Mouse (Mus musculus) neural tube, embryonic 12.5 days (tissue): Measurements from ENCODE around the gene Trim60. TPM values are rescaled to one million over a fixed set of nuclear protein-coding genes. Genes with fewer than 3 reads are reported as not detected.
"Not testable (repeated sequence)": the region's sequence is repeated elsewhere in the genome, so short reads cannot be mapped to it uniquely, and the experiment has no call there.

ENCODE experiments used
- ATAC-seq: fragments of 200-750 bp; cut with Nextera tagmentation; 2 replicates; pipeline ENCODE4 v1.8.0; 2017; ENCODE audit warnings: low read depth, mild to moderate bottlenecking, moderate TSS enrichment, moderate library complexity; ENCODE audit not compliant: low FRiP score
- H3K27ac ChIP-seq: fragments of 300-500 bp; sonication (generic); 2 replicates; pipeline ENCODE4 v1.5.1; 2016
- H3K27me3 ChIP-seq: fragments of 300-500 bp; sonication (generic); replicated peaks from 2 replicates; pipeline ENCODE4 v1.6.1; 2016; ENCODE audit warnings: mild to moderate bottlenecking
- H3K36me3 ChIP-seq: fragments of 300-500 bp; sonication (generic); 2 replicates; pipeline ENCODE4 v1.6.1; 2016; ENCODE audit warnings: mild to moderate bottlenecking
- H3K4me1 ChIP-seq: fragments of 300-500 bp; sonication (generic); 2 replicates; pipeline ENCODE4 v1.6.1; 2016
- H3K4me2 ChIP-seq: fragments of 300-500 bp; sonication (generic); replicated peaks from 2 replicates; pipeline ENCODE4 v1.6.1; 2016; ENCODE audit warnings: mild to moderate bottlenecking
- H3K4me3 ChIP-seq: fragments of 300-500 bp; sonication (generic); 2 replicates; pipeline ENCODE4 v1.5.1; 2016
- H3K9ac ChIP-seq: fragments of 300-500 bp; sonication (generic); 2 replicates; pipeline ENCODE4 v1.6.1; 2016; ENCODE audit warnings: mild to moderate bottlenecking
- H3K9me3 ChIP-seq: fragments of 300-500 bp; sonication (generic); 2 replicates; pipeline ENCODE4 v1.6.1; 2016; ENCODE audit warnings: mild to moderate bottlenecking
- WGBS: fragments of 180-500 bp; shearing (Covaris S2); methylation state at CpG from one replicate; pipeline ENCODE4 v1.1.7; 2016; 5-methylcytosine and 5-hydroxymethylcytosine counted together
- polyA plus RNA-seq: library from polyadenylated mRNA; unstranded; fragments of >200 nt; fragmentation: Nextera tagmentation; extraction: Ambion mirVana; gene quantifications from 2 replicates; pipeline ENCODE4 v1.2.1, GENCODE M21; 2016

The Trim60 gene
- polyA plus RNA-seq, 1 experiment from 2014 or later, result not detected

DNA sequence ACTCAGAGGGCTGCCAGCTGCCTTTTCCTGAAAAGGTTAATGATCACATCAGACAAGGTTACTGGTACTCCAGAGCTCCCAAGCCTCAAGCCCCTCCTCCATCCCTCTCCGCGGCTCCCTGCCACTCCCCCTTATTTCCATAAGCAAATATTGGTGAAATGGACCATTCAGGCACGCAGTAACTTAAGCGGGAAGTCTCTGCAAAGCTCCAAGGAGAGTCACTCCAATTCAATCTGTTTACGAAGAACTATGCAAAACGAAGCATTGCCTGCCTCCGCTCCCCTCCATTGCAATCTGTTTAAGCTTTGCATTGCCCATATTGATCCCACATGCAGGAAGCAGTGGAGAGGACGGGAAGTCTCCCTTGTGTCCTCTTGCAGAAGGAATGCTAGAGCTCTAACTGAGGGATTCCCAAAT lies 18.7 kb upstream of the Trim60 start, which contains the start of gene Apela:
Gene Apela, minus strand, starts transcription at position 220 of the 417 bp plus-strand sequence.
- under 1% methylated on average over 8 of the region's 8 CpGs for WGBS
- H3K9me3 ChIP-seq, result no peaks in the 10 kb centered on the region
- H3K4me3 ChIP-seq, result peak within 1 kb of the TSS; percentile 24; the same call in 1 of the 2 replicates
- peak within 1 kb of the TSS; percentile 29; the same call in 1 of the 2 replicates for H3K9ac ChIP-seq
- no peaks in the 10 kb centered on the region for H3K36me3 ChIP-seq
- H3K4me1 ChIP-seq, result peaks cover 6% of the 10 kb centered on the region
- H3K27ac ChIP-seq, result no peak within 1 kb of the TSS
- peak; percentile 61 for ATAC-seq
- peak within 1 kb of the TSS; percentile 60 for H3K4me2 ChIP-seq
- H3K27me3 ChIP-seq, result no peaks in the 10 kb centered on the region

DNA sequence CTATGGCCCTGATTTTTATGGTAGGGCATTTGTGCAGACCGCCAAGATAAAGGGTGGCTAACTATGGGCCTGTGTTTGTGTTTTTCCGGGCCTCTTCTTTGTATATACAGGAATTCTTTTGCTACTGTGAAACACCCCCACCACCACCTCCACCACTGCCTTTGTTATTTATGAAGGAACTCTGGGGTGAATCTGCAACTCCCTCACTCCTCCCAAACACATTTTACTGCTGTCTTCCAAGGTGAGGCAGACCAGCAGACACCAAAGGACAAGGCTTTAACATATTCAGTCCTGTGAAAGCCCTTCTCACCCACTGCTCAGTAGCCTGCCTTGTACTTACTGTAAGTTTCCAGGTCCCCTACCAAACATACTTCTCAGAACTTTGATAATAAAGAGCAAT lies 15.8 kb upstream of the Trim60 start:
- ATAC-seq, result no peak
- H3K9ac ChIP-seq, result no peak overlapping the region
- no peak overlapping the region for H3K27ac ChIP-seq
- no peaks in the 10 kb centered on the region for H3K36me3 ChIP-seq
- no peaks in the 10 kb centered on the region for H3K9me3 ChIP-seq
- WGBS, result 17% methylated on average over 2 of the region's 2 CpGs
- peak overlapping the region; percentile 60; the same call in 1 of the 2 replicates for H3K4me2 ChIP-seq
- H3K4me3 ChIP-seq, result no peak overlapping the region
- no peaks in the 10 kb centered on the region for H3K27me3 ChIP-seq
- peaks cover 6% of the 10 kb centered on the region for H3K4me1 ChIP-seq

DNA sequence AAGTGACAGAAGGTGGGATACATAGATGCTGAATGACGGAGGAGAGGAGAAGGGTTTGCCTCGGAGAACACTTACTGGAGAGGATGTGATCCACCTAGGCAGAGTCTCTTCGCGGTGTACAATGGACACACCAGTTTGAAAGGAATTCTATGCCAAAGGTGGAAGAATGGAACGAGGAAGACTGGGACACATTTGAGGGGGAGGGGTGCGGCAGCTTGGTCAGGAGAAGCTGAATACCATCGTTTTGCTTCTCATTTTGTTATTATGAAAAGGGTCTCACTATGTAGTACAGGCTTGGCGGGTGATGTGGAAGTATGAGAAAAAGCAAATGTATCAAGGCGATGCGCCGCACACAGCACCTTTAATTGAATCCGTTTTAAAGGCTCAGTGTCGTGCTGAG lies 14.7 kb upstream of the Trim60 start:
- Histone ChIP-seq H3K27me3 (no peaks in the 10 kb centered on the region), H3K9ac (no peak overlapping the region), H3K36me3 (no peaks in the 10 kb centered on the region), H3K27ac (no peak overlapping the region), H3K4me1 (peaks cover 6% of the 10 kb centered on the region), H3K4me2 (no peak overlapping the region), H3K4me3 (no peak overlapping the region), H3K9me3 (no peaks in the 10 kb centered on the region)
- no peak for ATAC-seq
- 81% methylated on average over 13 of the region's 13 CpGs for WGBS

DNA sequence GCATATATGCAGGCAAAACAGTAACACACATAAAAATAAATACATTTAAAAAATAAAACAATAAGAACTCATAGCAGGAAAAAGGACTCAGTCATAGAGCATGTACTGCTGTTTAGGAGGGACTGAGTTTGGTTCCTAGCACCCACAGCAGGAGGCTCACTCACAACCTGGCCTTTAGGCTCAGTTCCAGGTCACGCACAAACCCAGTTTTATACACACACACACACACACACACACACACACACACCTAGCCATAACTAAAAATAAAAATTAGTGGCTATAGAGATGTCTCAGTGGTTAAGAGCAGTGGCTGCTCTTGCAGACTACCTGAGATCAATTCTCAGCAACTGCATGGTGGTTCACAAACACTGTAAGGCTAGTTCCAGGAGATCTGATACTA lies 13.7 kb upstream of the Trim60 start:
- no peak overlapping the region for H3K4me3 ChIP-seq
- H3K36me3 ChIP-seq, result no peaks in the 10 kb centered on the region
- H3K27me3 ChIP-seq, result no peaks in the 10 kb centered on the region
- H3K4me1 ChIP-seq, result peaks cover 6% of the 10 kb centered on the region
- no peak overlapping the region for H3K9ac ChIP-seq
- 100% methylated on average over 1 of the region's 1 CpGs for WGBS
- H3K9me3 ChIP-seq, result no peaks in the 10 kb centered on the region
- H3K4me2 ChIP-seq, result no peak overlapping the region
- no peak for ATAC-seq
- H3K27ac ChIP-seq, result no peak overlapping the region

DNA sequence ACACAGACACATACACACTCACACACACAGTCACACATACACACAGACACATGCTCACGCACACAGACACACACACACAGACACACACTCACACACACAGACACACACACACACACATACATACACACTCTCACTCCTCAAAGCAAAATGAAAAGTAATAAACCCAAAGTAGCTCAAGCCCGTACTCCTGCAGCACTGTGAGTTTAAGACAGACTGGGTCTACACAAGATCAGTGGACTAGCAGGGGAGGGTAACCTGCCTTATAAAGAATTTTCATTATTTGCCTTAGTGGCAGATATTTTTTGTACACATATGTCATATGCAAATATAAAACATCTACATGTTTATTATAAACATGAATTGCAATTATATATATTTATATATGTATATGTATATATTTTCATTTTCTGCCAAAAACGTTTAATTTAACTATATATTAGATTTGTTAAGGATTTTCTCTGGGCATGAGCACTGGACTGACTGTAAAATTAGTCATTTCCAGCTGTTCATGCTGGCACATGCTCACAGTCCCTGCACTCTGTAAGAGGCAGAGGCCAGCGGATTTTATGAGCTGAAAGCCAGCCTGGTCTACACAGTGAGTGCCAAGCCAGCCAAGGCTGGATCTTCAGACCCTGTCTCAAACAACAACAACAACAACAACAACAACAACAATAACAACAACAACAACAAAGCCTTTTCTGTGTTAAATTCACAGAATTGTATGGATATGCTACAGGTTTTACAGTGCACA lies 12.5 kb upstream of the Trim60 start:
- 80% methylated on average over 4 of the region's 4 CpGs for WGBS
- ATAC-seq, result no peak
- no peak overlapping the region for H3K27ac ChIP-seq
- no peaks in the 10 kb centered on the region for H3K36me3 ChIP-seq
- no peak overlapping the region for H3K9ac ChIP-seq
- no peaks in the 10 kb centered on the region for H3K9me3 ChIP-seq
- H3K4me3 ChIP-seq, result no peak overlapping the region
- peaks cover 6% of the 10 kb centered on the region for H3K4me1 ChIP-seq
- no peak overlapping the region for H3K4me2 ChIP-seq
- no peaks in the 10 kb centered on the region for H3K27me3 ChIP-seq

DNA sequence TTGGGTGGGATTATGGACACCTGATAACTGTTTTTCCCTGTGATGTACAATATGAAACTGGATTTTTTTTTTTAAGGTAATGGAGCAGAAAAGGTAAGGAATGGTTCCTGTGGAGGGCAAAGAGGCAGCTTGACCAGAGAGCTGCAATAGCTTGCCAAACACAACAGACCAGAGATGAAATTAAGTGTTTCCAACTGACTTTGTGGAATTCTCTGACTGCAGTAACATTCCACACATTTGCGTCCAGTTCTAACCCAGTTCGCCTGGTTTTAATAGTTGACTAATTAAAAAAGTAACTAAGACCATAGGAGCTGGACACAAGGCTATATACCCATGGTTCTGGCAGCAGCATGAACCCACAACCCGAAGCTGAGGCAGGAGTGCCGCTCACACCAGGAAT lies 11.4 kb upstream of the Trim60 start:
- WGBS, result 86% methylated on average over 4 of the region's 4 CpGs
- Histone ChIP-seq H3K27ac (no peak overlapping the region), H3K4me2 (no peak overlapping the region), H3K4me1 (no peaks in the 10 kb centered on the region), H3K27me3 (no peaks in the 10 kb centered on the region), H3K9ac (no peak overlapping the region), H3K4me3 (no peak overlapping the region), H3K9me3 (no peaks in the 10 kb centered on the region), H3K36me3 (no peaks in the 10 kb centered on the region)
- no peak for ATAC-seq

DNA sequence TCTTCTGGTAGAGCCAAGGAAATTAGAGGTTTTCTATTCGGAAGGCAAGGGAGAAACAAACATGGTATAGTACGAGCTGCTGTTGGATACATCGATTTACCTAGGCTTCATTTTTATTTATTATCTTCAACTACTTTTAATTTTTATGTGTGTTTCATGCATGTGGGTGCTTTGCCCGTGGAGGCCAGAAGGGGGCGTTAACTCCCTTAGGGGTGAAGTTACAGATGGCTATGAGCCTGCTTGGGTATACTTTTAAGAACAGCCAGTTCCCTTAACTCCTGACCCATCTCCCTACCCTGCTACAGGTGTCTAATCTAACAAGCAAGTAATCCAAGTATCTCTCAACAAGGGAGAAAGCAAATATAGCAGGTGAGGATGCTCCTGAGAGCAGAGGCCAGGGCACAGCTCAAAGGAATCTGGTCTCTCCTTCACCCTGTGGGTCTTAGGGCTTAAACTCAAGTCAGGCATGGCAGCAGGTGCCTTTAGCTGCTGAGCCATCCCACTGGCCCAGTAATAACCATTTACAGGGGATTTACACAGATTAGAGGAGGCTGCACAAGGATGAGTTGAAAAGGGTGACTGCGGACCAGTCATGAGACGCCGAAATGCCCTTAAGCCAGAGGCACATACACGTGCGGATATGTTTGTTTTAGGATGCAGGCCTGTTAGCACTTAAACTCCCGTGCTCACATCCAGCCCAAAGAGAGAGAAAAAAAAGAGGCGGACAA lies 10.7 kb upstream of the Trim60 start:
- H3K4me3 ChIP-seq, result no peak overlapping the region
- no peaks in the 10 kb centered on the region for H3K36me3 ChIP-seq
- no peak overlapping the region for H3K4me2 ChIP-seq
- H3K4me1 ChIP-seq, result no peaks in the 10 kb centered on the region
- H3K9me3 ChIP-seq, result no peaks in the 10 kb centered on the region
- no peak overlapping the region for H3K9ac ChIP-seq
- no peak overlapping the region for H3K27ac ChIP-seq
- WGBS, result 87% methylated on average over 12 of the region's 12 CpGs
- no peak for ATAC-seq
- no peaks in the 10 kb centered on the region for H3K27me3 ChIP-seq

DNA sequence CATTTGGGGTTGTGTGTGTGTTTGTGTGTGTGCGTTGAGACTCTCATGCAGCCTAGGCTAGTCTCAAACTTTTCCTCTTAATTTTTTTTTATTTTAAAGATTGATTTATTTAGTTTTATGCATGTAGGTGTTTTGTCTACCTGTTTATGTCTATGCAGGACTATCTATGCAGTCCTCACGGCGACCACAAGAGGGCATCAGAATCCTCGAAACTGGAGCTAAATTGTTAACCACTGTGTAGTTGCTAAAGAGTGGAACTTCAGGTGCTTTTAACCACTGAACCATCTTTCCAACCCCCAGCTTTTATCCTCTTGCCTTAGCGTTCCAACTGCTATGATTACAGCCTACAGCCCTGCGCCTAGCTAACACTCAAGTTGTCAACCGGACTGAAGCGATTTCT lies 4.1 kb upstream of the Trim60 start:
- 49% methylated on average over 8 of the region's 8 CpGs for WGBS

DNA sequence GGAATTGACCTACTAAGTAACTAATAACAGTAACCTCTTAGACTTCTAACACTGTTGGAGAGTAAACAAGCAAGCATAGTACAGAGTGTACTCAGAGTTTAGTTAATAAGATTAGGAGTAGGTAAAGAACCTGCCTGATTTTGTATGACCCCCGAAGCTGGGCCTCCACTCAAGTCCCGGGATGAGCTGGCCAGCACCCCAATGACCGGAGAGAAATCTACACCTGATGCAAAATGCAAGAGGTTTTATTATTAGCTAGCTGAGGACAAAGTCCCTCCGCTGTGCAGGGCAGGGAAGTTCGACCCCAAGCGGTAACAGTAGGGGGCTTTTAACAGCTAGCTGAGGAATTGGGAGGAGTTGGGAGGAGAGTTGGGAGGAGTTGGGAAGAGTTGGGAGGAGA lies 10.8 kb downstream of the Trim60 start:
- not testable (repeated sequence) for H3K9ac ChIP-seq, H3K36me3 ChIP-seq, H3K27me3 ChIP-seq, H3K27ac ChIP-seq, ATAC-seq, H3K4me3 ChIP-seq, H3K4me2 ChIP-seq, H3K4me1 ChIP-seq, H3K9me3 ChIP-seq
- WGBS, result 77% methylated on average over 6 of the region's 6 CpGs

More for the DNA sequence above, 4.1 kb upstream of the Trim60 start:
- Histone ChIP-seq H3K27ac (no peak overlapping the region), H3K36me3 (no peaks in the 10 kb centered on the region), H3K27me3 (no peaks in the 10 kb centered on the region), H3K9me3 (no peaks in the 10 kb centered on the region), H3K4me1 (no peaks in the 10 kb centered on the region), H3K9ac (no peak overlapping the region), H3K4me3 (no peak overlapping the region), H3K4me2 (no peak overlapping the region)
- peak; percentile 25; the same call in 1 of the 2 replicates for ATAC-seq

DNA sequence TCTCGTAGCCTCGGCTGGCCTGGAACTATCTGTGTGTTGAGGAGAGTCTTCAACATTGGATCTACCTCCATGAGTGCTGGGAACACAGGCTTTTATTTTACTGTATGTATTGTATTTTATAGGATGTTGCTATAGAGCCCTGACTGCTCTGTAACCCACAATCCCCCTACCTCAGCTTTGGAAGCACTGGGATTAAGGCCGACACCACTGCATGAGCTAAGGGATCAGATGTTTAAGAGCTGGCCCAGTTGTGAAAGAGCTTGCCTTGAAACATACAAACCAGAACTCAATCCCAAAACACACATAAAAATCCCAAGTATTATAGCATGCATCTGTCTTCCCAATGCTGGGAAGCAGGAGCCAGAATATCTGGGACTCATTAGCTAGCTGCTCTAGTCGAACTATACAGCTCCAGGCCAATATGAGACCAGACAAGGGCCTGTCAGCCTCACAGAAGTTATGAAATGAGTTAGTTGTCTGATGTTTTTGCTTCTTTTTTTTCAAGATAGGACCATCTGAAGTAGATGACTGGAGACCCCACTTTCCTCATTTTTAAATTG lies 19.5 kb downstream of the Trim60 start:
- 88% methylated on average over 4 of the region's 4 CpGs for WGBS
- no peak for ATAC-seq
- no peak overlapping the region for H3K4me3 ChIP-seq

DNA sequence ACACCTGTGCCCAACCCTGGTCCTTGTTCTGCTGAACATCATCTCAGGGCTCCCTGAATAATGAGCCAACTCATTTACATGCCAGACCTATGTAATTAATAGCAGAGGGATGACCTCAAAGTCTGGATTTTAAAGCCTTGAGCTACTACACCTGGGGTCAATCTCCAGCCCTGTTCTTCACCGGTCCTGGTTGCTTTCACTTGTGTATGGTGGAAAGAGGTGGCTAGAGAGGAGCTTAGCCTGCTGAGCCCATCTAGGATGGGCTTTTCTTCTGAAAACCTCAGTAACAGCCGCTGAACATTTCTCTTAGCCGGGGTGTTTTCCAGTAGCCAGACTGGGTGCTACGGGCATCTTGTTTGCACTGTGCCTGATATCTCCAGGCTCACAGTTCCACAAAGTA lies 30.7 kb downstream of the Trim60 start, which contains the start of gene Trim75:
Gene Trim75, minus strand, starts transcription at position 101 of the 400 bp plus-strand sequence.
- H3K4me2 ChIP-seq, result no peak within 1 kb of the TSS
- H3K27ac ChIP-seq, result no peak within 1 kb of the TSS
- no peak within 1 kb of the TSS for H3K9ac ChIP-seq
- no peaks in the 10 kb centered on the region for H3K36me3 ChIP-seq
- H3K4me1 ChIP-seq, result no peaks in the 10 kb centered on the region
- no peak for ATAC-seq
- 93% methylated on average over 4 of the region's 4 CpGs for WGBS
- no peak within 1 kb of the TSS for H3K4me3 ChIP-seq
- H3K9me3 ChIP-seq, result no peaks in the 10 kb centered on the region
- no peaks in the 10 kb centered on the region for H3K27me3 ChIP-seq

More for the DNA sequence above, 19.5 kb downstream of the Trim60 start:
- H3K4me1 ChIP-seq, result no peaks in the 10 kb centered on the region
- no peak overlapping the region for H3K27ac ChIP-seq
- no peaks in the 10 kb centered on the region for H3K27me3 ChIP-seq
- H3K9ac ChIP-seq, result no peak overlapping the region
- no peak overlapping the region for H3K4me2 ChIP-seq
- H3K36me3 ChIP-seq, result no peaks in the 10 kb centered on the region
- H3K9me3 ChIP-seq, result no peaks in the 10 kb centered on the region

DNA sequence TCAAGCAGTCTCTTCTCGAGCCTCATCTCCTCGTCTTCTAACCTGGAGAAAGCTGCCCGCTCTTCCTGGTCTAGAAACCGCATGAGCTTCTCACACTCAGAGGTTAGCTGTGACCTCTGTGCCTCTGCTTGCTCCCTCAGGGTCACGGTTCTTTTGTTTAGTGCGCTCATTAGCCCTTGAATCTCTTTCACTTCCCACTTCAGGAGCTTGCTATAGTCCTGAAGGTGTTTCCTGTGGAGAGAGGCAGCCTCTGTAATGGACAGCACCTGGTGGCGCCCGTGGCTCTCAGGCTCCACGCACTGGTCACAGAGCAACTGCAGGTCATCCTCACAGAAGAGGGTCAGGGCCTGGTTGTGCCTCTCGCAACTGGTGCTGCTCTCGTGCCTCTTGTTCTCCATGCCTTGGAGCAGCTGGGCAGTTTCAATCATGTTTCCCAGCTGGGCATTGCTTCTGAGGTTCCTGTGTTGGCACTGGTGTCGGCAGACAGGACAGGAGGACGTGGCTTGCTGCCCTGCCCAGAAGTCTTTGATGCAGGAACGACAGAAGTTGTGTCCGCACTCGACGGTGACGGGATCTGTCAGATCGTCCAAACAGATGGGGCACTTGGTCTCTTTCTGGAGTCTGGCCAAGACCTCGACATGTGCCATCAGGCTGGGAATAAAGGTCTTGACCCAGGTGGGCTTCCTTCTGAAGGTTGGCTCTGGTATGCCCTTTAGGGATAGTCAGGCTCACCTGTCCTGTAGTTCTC lies 35.1 kb downstream of the Trim60 start:
- Histone ChIP-seq H3K4me1 (no peaks in the 10 kb centered on the region), H3K36me3 (no peaks in the 10 kb centered on the region), H3K4me3 (no peak overlapping the region), H3K9me3 (no peaks in the 10 kb centered on the region), H3K9ac (no peak overlapping the region), H3K4me2 (no peak overlapping the region), H3K27me3 (no peaks in the 10 kb centered on the region), H3K27ac (no peak overlapping the region)
- no peak for ATAC-seq
- WGBS, result 79% methylated on average over 20 of the region's 20 CpGs
